Mouse (Mus musculus) heart, embryonic 14.5 days (tissue): ENCODE measurements around the gene Clcn1. TPM values are rescaled to one million over a fixed set of nuclear protein-coding genes. Genes with fewer than 3 reads are reported as not detected.

ENCODE experiments used
- ATAC-seq: fragments of 200-750 bp; cut with Nextera tagmentation; 2 replicates; pipeline ENCODE4 v1.8.0; 2017; ENCODE audit warnings: low read depth, moderate TSS enrichment; ENCODE audit not compliant: insufficient number of reproducible peaks, insufficient read depth, low FRiP score
- H3K27ac ChIP-seq, 2 experiments: fragments of 200-500 bp in 1 of 2; fragments of 300-500 bp in 1 of 2; sonication (generic) in 1 of 2; replicated peaks in 1 of 2; 2 replicates each; pipeline ENCODE4 v1.5.1; 2012 to 2014; ENCODE audit warnings: low read depth in 2 of 2, low read length in 2 of 2, control low read depth in 1 of 2, mild to moderate bottlenecking in 1 of 2, mixed read lengths in 1 of 2; ENCODE audit not compliant: control insufficient read depth in 1 of 2, insufficient read depth in 1 of 2
- H3K27me3 ChIP-seq: fragments of 300-500 bp; sonication (generic); 2 replicates; pipeline ENCODE4 v1.6.1; 2014; ENCODE audit warnings: mild to moderate bottlenecking, low read length, control low read depth; ENCODE audit not compliant: control insufficient read depth, insufficient read depth
- H3K36me3 ChIP-seq: fragments of 300-500 bp; sonication (generic); 2 replicates; pipeline ENCODE4 v1.6.1; 2014; ENCODE audit warnings: mild to moderate bottlenecking, control low read depth, low read length, mixed read lengths; ENCODE audit not compliant: control insufficient read depth, insufficient read depth
- H3K4me1 ChIP-seq, 2 experiments: fragments of 200-500 bp in 1 of 2; fragments of 300-500 bp in 1 of 2; sonication (generic) in 1 of 2; 2 replicates each; pipeline ENCODE4 v1.6.1; 2012 to 2014; ENCODE audit warnings: low read length in 2 of 2, control low read depth in 1 of 2, mixed read lengths in 1 of 2; ENCODE audit not compliant: control insufficient read depth in 2 of 2, insufficient read depth in 2 of 2
- H3K4me2 ChIP-seq: fragments of 300-500 bp; sonication (generic); 2 replicates; pipeline ENCODE4 v1.6.1; 2014; ENCODE audit warnings: mild to moderate bottlenecking, low read length
- H3K4me3 ChIP-seq, 2 experiments: fragments of 200-500 bp in 1 of 2; fragments of 300-500 bp in 1 of 2; sonication (generic) in 1 of 2; 2 replicates each; pipeline ENCODE4 v1.5.1; 2012 to 2014; ENCODE audit warnings: low read length in 2 of 2, mild to moderate bottlenecking in 2 of 2, control low read depth in 1 of 2, low read depth in 1 of 2, moderate library complexity in 1 of 2; ENCODE audit not compliant: control insufficient read depth in 1 of 2, insufficient read depth in 1 of 2
- H3K9ac ChIP-seq: fragments of 300-500 bp; sonication (generic); 2 replicates; pipeline ENCODE4 v1.6.1; 2014; ENCODE audit warnings: mild to moderate bottlenecking, low read length
- H3K9me3 ChIP-seq: fragments of 300-500 bp; sonication (generic); 2 replicates; pipeline ENCODE4 v1.6.1; 2016; ENCODE audit warnings: low read length, control low read depth; ENCODE audit not compliant: control insufficient read depth
- WGBS: fragments of 180-500 bp; shearing (Covaris S2); extraction: QIAGEN DNeasy Blood & Tissue Kit; methylation state at CpG from one replicate; pipeline ENCODE4 v1.1.7; 2014; 5-methylcytosine and 5-hydroxymethylcytosine counted together
- polyA plus RNA-seq: library from polyadenylated mRNA; unstranded; fragments of >200 nt; fragmentation: Nextera tagmentation; extraction: Ambion mirVana; gene quantifications from 2 replicates; pipeline ENCODE4 v1.2.1, GENCODE M21; 2014

Gene Clcn1
- polyA plus RNA-seq = 0.40 and 0.86 TPM in 2 replicates

GRCm38 (mm10) chr6:42286448-42286847, at the start of gene Clcn1:
Gene Clcn1 (plus strand): TSS chr6:42286685.
- no peaks in the 10 kb centered on the region for H3K9me3 ChIP-seq
- ATAC-seq = no peak
- 48% methylated on average over 4 of the region's 5 CpGs for WGBS
- no peaks in the 10 kb centered on the region for H3K27me3 ChIP-seq
- H3K4me2 ChIP-seq = no peak within 1 kb of the TSS
- peaks cover 5 to 12% of the 10 kb centered on the region in 2 experiments; a peak in 3 of 4 replicates for H3K4me1 ChIP-seq
- H3K4me3 ChIP-seq = no peak within 1 kb of the TSS
- no peak within 1 kb of the TSS for H3K27ac ChIP-seq
- H3K36me3 ChIP-seq = peaks cover 35% of the 10 kb centered on the region
- H3K9ac ChIP-seq = no peak within 1 kb of the TSS

- H3K27ac ChIP-seq = no peak overlapping the region
- no peaks in the 10 kb centered on the region for H3K27me3 ChIP-seq
- no peaks in the 10 kb centered on the region for H3K4me1 ChIP-seq
- no peak overlapping the region for H3K4me2 ChIP-seq
- H3K4me3 ChIP-seq = no peak overlapping the region
- H3K9me3 ChIP-seq = no peaks in the 10 kb centered on the region
- H3K9ac ChIP-seq = no peak overlapping the region
- no peak for ATAC-seq
- H3K36me3 ChIP-seq = no peaks in the 10 kb centered on the region
- WGBS = 63% methylated on average over 6 of the region's 6 CpGs
These were observed 49.1 kb upstream of the Clcn1 start for GRCm38 (mm10) chr6:42237276-42237805.

- 74% methylated on average over 6 of the region's 6 CpGs for WGBS
These were observed 45.0 kb upstream of the Clcn1 start for GRCm38 (mm10) chr6:42241311-42242045.

GRCm38 (mm10) chr6:42245711-42246353, 40.7 kb upstream of the Clcn1 start, which contains the start of gene Gstk1:
Gene Gstk1 (plus strand): TSS chr6:42245935.
- Histone ChIP-seq H3K9ac (peak within 1 kb of the TSS; percentile 60; the same call in 1 of the 2 replicates), H3K4me1 (peaks cover 6 to 9% of the 10 kb centered on the region in 2 experiments; a peak in 3 of 4 replicates), H3K27ac (no peak within 1 kb of the TSS), H3K4me3 (peak within 1 kb of the TSS; percentile 40 to 51), H3K27me3 (0 out of 2 replicates have a peak, but pooled peaks cover 2% of the 10 kb centered on the region), H3K36me3 (no peaks in the 10 kb centered on the region), H3K9me3 (no peaks in the 10 kb centered on the region), H3K4me2 (peak within 1 kb of the TSS; percentile 87)
- peak; percentile 95 for ATAC-seq
- WGBS = 2% methylated on average over 28 of the region's 28 CpGs

More at GRCm38 (mm10) chr6:42241311-42242045, 45.0 kb upstream of the Clcn1 start:
- H3K4me3 ChIP-seq = no peak overlapping the region
- no peak overlapping the region for H3K9ac ChIP-seq
- H3K9me3 ChIP-seq = no peaks in the 10 kb centered on the region
- no peaks in the 10 kb centered on the region for H3K27me3 ChIP-seq
- no peak overlapping the region for H3K4me2 ChIP-seq
- ATAC-seq = no peak
- H3K4me1 ChIP-seq = peaks cover 5 to 6% of the 10 kb centered on the region in 2 experiments; a peak in 3 of 4 replicates
- H3K27ac ChIP-seq = no peak overlapping the region
- H3K36me3 ChIP-seq = no peaks in the 10 kb centered on the region

- Histone ChIP-seq H3K4me2 (no peak overlapping the region), H3K4me3 (no peak overlapping the region), H3K27ac (no peak overlapping the region), H3K36me3 (no peaks in the 10 kb centered on the region), H3K4me1 (peaks cover 6 to 9% of the 10 kb centered on the region in 2 experiments; a peak in 3 of 4 replicates), H3K27me3 (0 out of 2 replicates have a peak, but pooled peaks cover 2% of the 10 kb centered on the region), H3K9me3 (no peaks in the 10 kb centered on the region), H3K9ac (no peak overlapping the region)
- WGBS = 12% methylated on average over 8 of the region's 8 CpGs
- ATAC-seq = no peak
These were observed 39.3 kb upstream of the Clcn1 start for GRCm38 (mm10) chr6:42247173-42247572.

- peaks cover 6 to 9% of the 10 kb centered on the region in 2 experiments; a peak in 3 of 4 replicates for H3K4me1 ChIP-seq
- ATAC-seq = no peak
- no peak overlapping the region for H3K4me3 ChIP-seq
- H3K27ac ChIP-seq = no peak overlapping the region
- 0 out of 2 replicates have a peak, but pooled peaks cover 2% of the 10 kb centered on the region for H3K27me3 ChIP-seq
- WGBS = 73% methylated on average over 1 of the region's 1 CpGs
- no peaks in the 10 kb centered on the region for H3K36me3 ChIP-seq
- no peak overlapping the region for H3K9ac ChIP-seq
- no peaks in the 10 kb centered on the region for H3K9me3 ChIP-seq
- H3K4me2 ChIP-seq = no peak overlapping the region
These were observed 38.5 kb upstream of the Clcn1 start for GRCm38 (mm10) chr6:42247981-42248380.

GRCm38 (mm10) chr6:42251791-42252190, 34.7 kb upstream of the Clcn1 start:
- no peak overlapping the region for H3K27ac ChIP-seq
- H3K4me2 ChIP-seq = no peak overlapping the region
- peaks cover 0 to 2% of the 10 kb centered on the region in 2 experiments; a peak in 1 of 4 replicates for H3K4me1 ChIP-seq
- H3K27me3 ChIP-seq = 0 out of 2 replicates have a peak, but pooled peaks cover 2% of the 10 kb centered on the region
- WGBS = 72% methylated on average over 4 of the region's 4 CpGs
- H3K4me3 ChIP-seq = no peak overlapping the region
- H3K36me3 ChIP-seq = no peaks in the 10 kb centered on the region
- ATAC-seq = no peak
- H3K9ac ChIP-seq = no peak overlapping the region
- H3K9me3 ChIP-seq = no peaks in the 10 kb centered on the region
